Mouse (Mus musculus) stomach, embryonic 16.5 days (tissue): ENCODE measurements at regions not wholly inside any gene's neighbourhood (a gene's known extent, or its start where the extent isn't known, plus 50 kb on each side); places are given as distances from the start of the nearest gene placed in this dataset.

ENCODE experiments used
- ATAC-seq: fragments of 200-750 bp; cut with Nextera tagmentation; 2 replicates; pipeline ENCODE4 v1.8.0; 2017; ENCODE audit warnings: moderate number of reproducible peaks, moderate TSS enrichment; ENCODE audit not compliant: insufficient read depth, low FRiP score
- H3K27ac ChIP-seq: fragments of 300-500 bp; sonication (generic); 2 replicates; pipeline ENCODE4 v1.5.1; 2014; ENCODE audit warnings: low read length
- H3K27me3 ChIP-seq: fragments of 300-500 bp; sonication (generic); 2 replicates; pipeline ENCODE4 v1.6.1; 2014; ENCODE audit warnings: low read length, control low read depth, mixed read lengths; ENCODE audit not compliant: control insufficient read depth, insufficient read depth
- H3K36me3 ChIP-seq: fragments of 300-500 bp; sonication (generic); 2 replicates; pipeline ENCODE4 v1.6.1; 2014; ENCODE audit warnings: low read length; ENCODE audit not compliant: control insufficient read depth, insufficient read depth
- H3K4me1 ChIP-seq: fragments of 300-500 bp; sonication (generic); 2 replicates; pipeline ENCODE4 v1.6.1; 2014; ENCODE audit warnings: low read length, control low read depth, mixed read lengths; ENCODE audit not compliant: control insufficient read depth, insufficient read depth
- H3K4me2 ChIP-seq: fragments of 300-500 bp; sonication (generic); 2 replicates; pipeline ENCODE4 v1.6.1; 2014; ENCODE audit warnings: low read depth, low read length, mixed read lengths
- H3K4me3 ChIP-seq: fragments of 300-500 bp; sonication (generic); replicated peaks from 2 replicates; pipeline ENCODE4 v1.5.1; 2014; ENCODE audit warnings: mild to moderate bottlenecking, low read length
- H3K9ac ChIP-seq: fragments of 300-500 bp; sonication (generic); 2 replicates; pipeline ENCODE4 v1.6.1; 2014; ENCODE audit warnings: low read length
- H3K9me3 ChIP-seq: fragments of 300-500 bp; sonication (generic); replicated peaks from 2 replicates; pipeline ENCODE4 v1.6.1; 2016; ENCODE audit warnings: low read length, control low read depth; ENCODE audit not compliant: control insufficient read depth
- WGBS: fragments of 180-500 bp; shearing (Covaris S2); extraction: QIAGEN DNeasy Blood & Tissue Kit; methylation state at CpG from one replicate; pipeline ENCODE4 v1.1.7; 2014; 5-methylcytosine and 5-hydroxymethylcytosine counted together

GRCm38 (mm10) chr10:30980279-30980968, 137.8 kb upstream of the Hey2 start:
- Histone ChIP-seq H3K27me3 (no peaks in the 10 kb centered on the region), H3K4me2 (peak overlapping the region; percentile 46), H3K4me3 (peak overlapping the region; percentile 20; the same call in 1 of the 2 replicates), H3K9ac (no peak overlapping the region), H3K4me1 (no peaks in the 10 kb centered on the region), H3K36me3 (no peaks in the 10 kb centered on the region), H3K9me3 (no peaks in the 10 kb centered on the region), H3K27ac (no peak overlapping the region)
- ATAC-seq = 0 out of 2 replicates have a peak, but pooled peaks have one; percentile 40
- 8% methylated on average over 8 of the region's 8 CpGs for WGBS

GRCm38 (mm10) chr10:30979766-30980165, 137.2 kb upstream of the Hey2 start:
- Histone ChIP-seq H3K27me3 (no peaks in the 10 kb centered on the region), H3K4me1 (no peaks in the 10 kb centered on the region), H3K9ac (no peak overlapping the region), H3K36me3 (no peaks in the 10 kb centered on the region), H3K4me3 (no peak overlapping the region; the same call in 1 of the 2 replicates), H3K9me3 (no peaks in the 10 kb centered on the region), H3K4me2 (peak overlapping the region; percentile 46), H3K27ac (no peak overlapping the region)
- no peak for ATAC-seq
- 32% methylated on average over 3 of the region's 3 CpGs for WGBS

- H3K36me3 ChIP-seq = no peaks in the 10 kb centered on the region
- WGBS = 96% methylated on average over 1 of the region's 1 CpGs
- H3K4me2 ChIP-seq = no peak overlapping the region
Measured at GRCm38 (mm10) chr10:30966176-30966575, 123.6 kb upstream of the Hey2 start.

GRCm38 (mm10) chr10:30953825-30954224, 111.2 kb upstream of the Hey2 start:
- Histone ChIP-seq H3K27ac (no peak overlapping the region), H3K4me2 (no peak overlapping the region), H3K36me3 (no peaks in the 10 kb centered on the region), H3K9ac (no peak overlapping the region), H3K27me3 (no peaks in the 10 kb centered on the region), H3K4me3 (no peak overlapping the region), H3K9me3 (no peaks in the 10 kb centered on the region), H3K4me1 (no peaks in the 10 kb centered on the region)
- no peak for ATAC-seq
- WGBS = 58% methylated on average over 3 of the region's 3 CpGs

More at GRCm38 (mm10) chr10:30966176-30966575, 123.6 kb upstream of the Hey2 start:
- Histone ChIP-seq H3K4me1 (no peaks in the 10 kb centered on the region), H3K27me3 (no peaks in the 10 kb centered on the region), H3K9ac (no peak overlapping the region), H3K27ac (no peak overlapping the region), H3K4me3 (no peak overlapping the region), H3K9me3 (no peaks in the 10 kb centered on the region)
- ATAC-seq = no peak

GRCm38 (mm10) chr10:30952410-30952809, 109.8 kb upstream of the Hey2 start:
- Histone ChIP-seq H3K4me3 (no peak overlapping the region), H3K4me2 (no peak overlapping the region), H3K4me1 (no peaks in the 10 kb centered on the region), H3K27me3 (no peaks in the 10 kb centered on the region), H3K36me3 (no peaks in the 10 kb centered on the region), H3K9ac (no peak overlapping the region), H3K27ac (no peak overlapping the region), H3K9me3 (no peaks in the 10 kb centered on the region)
- 52% methylated on average over 2 of the region's 2 CpGs for WGBS
- ATAC-seq = no peak

GRCm38 (mm10) chr10:30946601-30947000, 104.0 kb upstream of the Hey2 start:
- Histone ChIP-seq H3K9me3 (no peaks in the 10 kb centered on the region), H3K36me3 (no peaks in the 10 kb centered on the region), H3K27ac (no peak overlapping the region), H3K4me3 (no peak overlapping the region), H3K27me3 (no peaks in the 10 kb centered on the region), H3K4me1 (no peaks in the 10 kb centered on the region), H3K4me2 (no peak overlapping the region), H3K9ac (no peak overlapping the region)
- peak; percentile 53 for ATAC-seq
- WGBS = 47% methylated on average over 4 of the region's 4 CpGs

- no peaks in the 10 kb centered on the region for H3K36me3 ChIP-seq
- no peaks in the 10 kb centered on the region for H3K9me3 ChIP-seq
- H3K4me1 ChIP-seq = no peaks in the 10 kb centered on the region
- H3K27me3 ChIP-seq = no peaks in the 10 kb centered on the region
- no peak overlapping the region for H3K4me2 ChIP-seq
- no peak overlapping the region for H3K9ac ChIP-seq
- 71% methylated on average over 3 of the region's 3 CpGs for WGBS
- no peak overlapping the region for H3K4me3 ChIP-seq
- H3K27ac ChIP-seq = no peak overlapping the region
- no peak for ATAC-seq
Measured at GRCm38 (mm10) chr10:30918322-30918988, 75.9 kb upstream of the Hey2 start.

GRCm38 (mm10) chr10:30893771-30894170, 51.2 kb upstream of the Hey2 start:
- H3K4me2 ChIP-seq = no peak overlapping the region
- H3K4me3 ChIP-seq = no peak overlapping the region
- no peak overlapping the region for H3K27ac ChIP-seq
- ATAC-seq = no peak
- H3K9me3 ChIP-seq = no peaks in the 10 kb centered on the region
- no peak overlapping the region for H3K9ac ChIP-seq
- H3K27me3 ChIP-seq = no peaks in the 10 kb centered on the region
- WGBS = 34% methylated on average over 3 of the region's 3 CpGs
- no peaks in the 10 kb centered on the region for H3K36me3 ChIP-seq
- no peaks in the 10 kb centered on the region for H3K4me1 ChIP-seq
